8 mouse cellular contexts compared by ENCODE assay signal in genomic region chr10:26374436-26375311, GRCm38 (mm10). TPM values are rescaled to one million over a fixed set of nuclear protein-coding genes. Genes with fewer than 3 reads are reported as not detected.
DNase-seq lines count a peak whose midpoint lies in the region; ATAC-seq lines count a peak whose summit lies in the region.

No protein-coding gene starts in this region.

- WGBS in intestine, embryonic 14.5 days, result under 1% methylated on average over 88 of the region's 101 CpGs
- WGBS in limb, embryonic 10.5 days, result under 1% methylated on average over 74 of the region's 101 CpGs
- WGBS in midbrain, embryonic 10.5 days, result under 1% methylated on average over 88 of the region's 101 CpGs

- H3K4me1 ChIP-seq in intestine, embryonic 14.5 days (replicated peaks; ENCODE audit: control insufficient read depth, insufficient read depth, low read length), result peaks cover 7% of the 10 kb centered on the region; the same call in 1 of the 2 replicates
- peaks cover 29% of the 10 kb centered on the region for H3K4me1 ChIP-seq in limb, embryonic 10.5 days
- peaks cover 30% of the 10 kb centered on the region for H3K4me1 ChIP-seq in midbrain, embryonic 10.5 days

- peak; percentile 43 to 51 for DNase-seq in cerebellum, postnatal 36 days
- DNase-seq in gastrocnemius, postnatal 14 days, result peak; percentile 54
- DNase-seq in intestine, embryonic 14.5 days (ENCODE audit: low spot score), result peak; percentile 83
- peak; percentile 82 for DNase-seq in limb, embryonic 10.5 days (ENCODE audit: low spot score)
- DNase-seq in midbrain, embryonic 10.5 days (ENCODE audit: low spot score), result peak; percentile 76
- DNase-seq in spleen, adult 12 weeks (ENCODE audit: low spot score), result peak; percentile 19

- peak overlapping the region; percentile 94 for H3K9ac ChIP-seq in intestine, embryonic 14.5 days (ENCODE audit: low read length)

- H3K4me2 ChIP-seq in intestine, embryonic 14.5 days (ENCODE audit: low read length), result peak overlapping the region; percentile 53

- H3K27ac ChIP-seq in intestine, embryonic 14.5 days (ENCODE audit: low read depth), result peak overlapping the region; percentile 95
- peak overlapping the region; percentile 100 for H3K27ac ChIP-seq in limb, embryonic 10.5 days
- H3K27ac ChIP-seq in midbrain, embryonic 10.5 days (replicated peaks), result peak overlapping the region; percentile 99

- H3K36me3 ChIP-seq in intestine, embryonic 14.5 days (ENCODE audit: control insufficient read depth, insufficient read depth, low read length), result no peaks in the 10 kb centered on the region
- peaks cover 4% of the 10 kb centered on the region for H3K36me3 ChIP-seq in limb, embryonic 10.5 days
- 0 out of 2 replicates have a peak, but pooled peaks cover 2% of the 10 kb centered on the region for H3K36me3 ChIP-seq in midbrain, embryonic 10.5 days

- intact Hi-C loops in gastrocnemius, postnatal 14 days (cut with DNase I; ENCODE audit: low total_unique reads), result loop anchor here (10.0 kb wide), 1 partner anchor 510 kb away; no protein-coding TSS in a partner anchor

- ATAC-seq in activated CD4-positive, CD25-positive, alpha-beta regulatory T cell, adult 4 months, result peak; percentile 3
- ATAC-seq in intestine, embryonic 14.5 days (replicated peaks; ENCODE audit: low FRiP score, low TSS enrichment, low read depth), result peak; percentile 45; the same call in 1 of the 2 replicates
- no peak for ATAC-seq in granulocyte monocyte progenitor cell, adult 5-6 weeks (replicated peaks; ENCODE audit: poor library complexity, severe bottlenecking)

- H3K4me3 ChIP-seq in intestine, embryonic 14.5 days (ENCODE audit: low read depth, low read length), result peak overlapping the region; percentile 69
- peak overlapping the region; percentile 91 for H3K4me3 ChIP-seq in limb, embryonic 10.5 days
- peak overlapping the region; percentile 83 for H3K4me3 ChIP-seq in midbrain, embryonic 10.5 days

- H3K9me3 ChIP-seq in intestine, embryonic 14.5 days (ENCODE audit: control insufficient read depth, low read length), result no peaks in the 10 kb centered on the region
- H3K9me3 ChIP-seq in limb, embryonic 10.5 days (replicated peaks), result no peaks in the 10 kb centered on the region
- H3K9me3 ChIP-seq in midbrain, embryonic 10.5 days (replicated peaks), result no peaks in the 10 kb centered on the region

- no peaks in the 10 kb centered on the region for H3K27me3 ChIP-seq in intestine, embryonic 14.5 days (replicated peaks; ENCODE audit: control insufficient read depth, insufficient read depth, low read length)
- H3K27me3 ChIP-seq in limb, embryonic 10.5 days (ENCODE audit: low read depth, poor library complexity, severe bottlenecking), result no peaks in the 10 kb centered on the region
- H3K27me3 ChIP-seq in midbrain, embryonic 10.5 days (ENCODE audit: low read depth, poor library complexity, severe bottlenecking), result no peaks in the 10 kb centered on the region

RNA-seq across cellular contexts. Expression of gene L3mbtl3, which starts 1.1 kb away (rescaled TPM):
- 10 to 100 TPM; 11.6 to 17.2 TPM for polyA plus RNA-seq in activated CD4-positive, CD25-positive, alpha-beta regulatory T cell, adult 4 months (2017; shearing (Covaris generic))
- total RNA-seq in gastrocnemius, postnatal 14 days (2021), result 1 to 10 TPM; 6.7 to 7.1 TPM
- polyA plus RNA-seq in intestine, embryonic 14.5 days (2014; fragmentation: Nextera tagmentation; extraction: Ambion mirVana), result 12.3 and 14.6 TPM in 2 replicates
- polyA plus RNA-seq in limb, embryonic 10.5 days (2016; fragmentation: Nextera tagmentation; extraction: Ambion mirVana), result 25.1 and 34.8 TPM in 2 replicates
- polyA plus RNA-seq in midbrain, embryonic 10.5 days (2016; fragmentation: Nextera tagmentation; extraction: Ambion mirVana), result 17.8 and 19.3 TPM in 2 replicates
- 37.8 and 46.1 TPM in 2 replicates for total RNA-seq in granulocyte monocyte progenitor cell, adult 5-6 weeks (2014; fragmentation: Nextera tagmentation)
- total RNA-seq in granulocyte monocyte progenitor cell, adult 5-6 weeks (2017), result 26.0 and 30.2 TPM in 2 replicates

Comparison
In these comparisons a context has a peak if more than half of its experiments do, and no peak if none do; other contexts are left out.
1. DNase-seq: peak in every context shown above with its lines; median percentile 83 in intestine, embryonic 14.5 days; 82 in limb, embryonic 10.5 days; 76 in midbrain, embryonic 10.5 days; 54 in gastrocnemius, postnatal 14 days; 47 in cerebellum, postnatal 36 days; 19 in spleen, adult 12 weeks.